Mouse (Mus musculus) heart, adult 9 months (tissue): ENCODE results near the gene Cux1.
A peak's percentile ranks its signal among the peaks of the same experiment; 100 is the strongest.

Experiments
- DNase-seq, 2 experiments: peaks; one replicate each; pipeline ENCODE4 v3.0.0; 2022; ENCODE audit warnings: low spot score in 2 of 2

Gene Cux1

GRCm38 (mm10) chr5:136540055-136540838 lies 27.0 kb downstream of the Cux1 start:
- DNase-seq, result no peak

- no peak for DNase-seq
Observed at GRCm38 (mm10) chr5:136536753-136537152, 30.5 kb downstream of the Cux1 start.

GRCm38 (mm10) chr5:136535976-136536725 lies 31.1 kb downstream of the Cux1 start:
- DNase-seq, result no peak

- no peak for DNase-seq
Observed at GRCm38 (mm10) chr5:136535204-136535603, 32.1 kb downstream of the Cux1 start.

GRCm38 (mm10) chr5:136533371-136534276 lies 33.7 kb downstream of the Cux1 start:
- DNase-seq, result peak; percentile 45 to 48

GRCm38 (mm10) chr5:136531674-136532365 lies 35.5 kb downstream of the Cux1 start:
- DNase-seq, result no peak

GRCm38 (mm10) chr5:136530931-136531330 lies 36.4 kb downstream of the Cux1 start:
- peak; percentile 44 to 46 for DNase-seq

- DNase-seq, result no peak
Observed at GRCm38 (mm10) chr5:136529165-136529564, 38.1 kb downstream of the Cux1 start.

GRCm38 (mm10) chr5:136527871-136528270 lies 39.4 kb downstream of the Cux1 start:
- no peak for DNase-seq

- DNase-seq, result no peak
Observed at GRCm38 (mm10) chr5:136526545-136526909, 40.8 kb downstream of the Cux1 start.

- DNase-seq, result no peak
Observed at GRCm38 (mm10) chr5:136525896-136526544, 41.3 kb downstream of the Cux1 start.

GRCm38 (mm10) chr5:136522843-136523463 lies 44.3 kb downstream of the Cux1 start:
- no peak for DNase-seq

GRCm38 (mm10) chr5:136521656-136522055 lies 45.6 kb downstream of the Cux1 start:
- no peak for DNase-seq

- no peak for DNase-seq
Observed at GRCm38 (mm10) chr5:136518648-136519437, 48.4 kb downstream of the Cux1 start.

GRCm38 (mm10) chr5:136517510-136517909 lies 49.8 kb downstream of the Cux1 start:
- DNase-seq, result no peak

- no peak for DNase-seq
Observed at GRCm38 (mm10) chr5:136516593-136516992, 50.7 kb downstream of the Cux1 start.

GRCm38 (mm10) chr5:136514049-136514677 lies 53.1 kb downstream of the Cux1 start:
- no peak for DNase-seq

GRCm38 (mm10) chr5:136512103-136512674 lies 55.1 kb downstream of the Cux1 start:
- no peak for DNase-seq

- no peak for DNase-seq
Observed at GRCm38 (mm10) chr5:136511378-136511777, 55.9 kb downstream of the Cux1 start.
